Mouse (Mus musculus): ENCODE results near the gene Cog3.

Gene Cog3

DNA sequence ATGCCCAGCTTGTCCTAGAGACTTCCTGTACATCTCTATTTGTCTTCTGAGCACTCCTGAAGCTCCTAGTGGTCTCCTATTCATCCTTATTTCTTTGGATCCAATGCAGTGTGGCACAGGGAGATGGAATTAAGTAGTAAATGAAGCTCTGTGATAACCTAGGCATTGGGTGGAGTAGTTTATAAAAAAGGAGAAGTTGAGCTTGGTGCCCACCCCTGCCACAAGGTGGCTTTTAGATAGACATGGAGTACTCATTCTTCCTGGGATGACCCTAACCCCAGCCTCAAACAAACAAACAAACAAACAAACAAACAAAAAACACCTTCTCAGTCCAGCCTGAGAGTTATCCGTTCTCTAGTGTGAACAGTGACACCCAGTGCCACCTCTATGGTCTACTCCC lies 56.4 kb downstream of the Cog3 start:
- no peak for DNase-seq (ENCODE audit: low spot score)

DNA sequence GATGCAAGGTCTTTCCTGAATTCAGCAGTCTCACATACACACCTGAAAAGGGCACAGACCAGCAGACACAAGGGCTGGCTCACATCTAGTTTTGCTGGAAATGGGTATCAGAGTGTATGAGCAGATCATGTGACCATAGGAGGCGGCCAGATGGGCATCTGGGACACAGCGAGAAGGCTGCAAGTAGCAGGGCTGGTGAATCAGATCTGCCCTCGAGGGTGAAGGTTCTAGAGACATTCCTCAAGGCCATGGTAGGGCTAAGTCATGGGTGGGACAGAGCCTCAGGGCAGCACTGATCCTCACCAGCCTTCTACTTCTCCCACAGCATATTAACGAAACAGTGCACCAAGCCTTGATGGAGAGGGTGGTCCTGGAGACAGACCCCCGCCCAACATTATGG lies 58.2 kb downstream of the Cog3 start:
- no peak for DNase-seq (ENCODE audit: low spot score)

DNA sequence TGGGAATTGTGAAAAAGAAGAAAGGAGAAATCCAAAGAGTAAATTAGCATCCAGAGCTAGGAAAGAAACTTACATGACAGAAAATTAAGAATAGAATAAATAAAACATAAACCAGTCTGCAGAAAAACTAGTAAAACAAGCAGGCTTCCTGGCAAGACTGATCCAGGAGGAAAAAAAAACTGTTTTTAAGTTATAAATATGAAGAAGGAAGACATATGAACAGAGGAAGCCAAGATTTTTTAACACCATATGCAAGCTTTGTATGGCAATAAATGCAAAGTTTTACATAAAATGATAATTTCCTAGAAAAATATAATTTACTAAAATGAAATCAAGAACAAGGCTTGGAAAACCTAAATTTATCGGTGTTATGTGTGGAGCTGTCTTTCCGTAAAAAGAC lies 63.9 kb downstream of the Cog3 start:
- no peak for DNase-seq (ENCODE audit: low spot score)

DNA sequence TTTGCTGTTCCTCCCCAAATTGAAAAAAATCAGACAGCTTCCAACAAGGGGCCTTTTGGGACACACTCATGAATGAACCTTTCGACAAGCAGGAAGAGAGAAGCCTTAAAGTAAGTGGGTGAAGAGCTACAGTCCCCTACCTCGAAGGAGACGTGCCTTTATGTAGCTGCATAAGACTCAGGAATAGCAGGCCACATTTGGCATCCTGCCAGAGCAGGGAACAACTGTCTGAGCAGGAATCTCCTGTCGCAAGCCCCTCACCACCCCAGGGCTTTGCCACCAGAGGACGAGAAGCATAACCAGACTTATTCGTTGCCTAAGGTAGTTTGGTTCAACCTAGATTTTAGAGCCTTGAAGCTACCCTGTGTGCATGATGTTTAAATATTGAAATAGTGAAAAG lies 78.0 kb downstream of the Cog3 start:
- no peak for DNase-seq (ENCODE audit: low spot score)

DNA sequence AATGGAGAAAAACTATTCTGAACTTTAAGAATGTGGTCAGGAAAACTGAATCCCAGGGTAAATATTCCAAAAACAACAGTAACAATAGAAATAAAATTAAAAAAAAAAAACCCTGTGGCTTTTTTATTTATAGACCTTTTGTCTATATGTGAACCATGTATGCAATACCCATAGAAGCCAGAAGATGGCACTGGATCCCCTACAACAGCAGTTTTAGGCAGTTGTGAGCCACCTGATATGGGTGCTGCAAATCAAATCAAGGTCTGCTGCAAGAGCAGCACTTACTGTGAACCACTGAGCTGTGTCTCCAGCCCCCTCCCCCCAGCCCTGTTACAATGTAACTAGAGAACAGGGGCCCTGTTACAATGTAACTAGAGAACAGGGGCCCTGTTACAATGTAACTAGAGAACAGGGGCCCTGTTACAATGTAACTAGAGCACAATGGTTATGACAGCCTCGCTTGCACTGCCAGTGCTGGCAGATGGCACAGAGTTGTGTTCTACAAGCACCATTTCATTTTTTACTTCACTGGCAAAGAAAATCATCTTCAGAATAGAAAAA lies 85.2 kb downstream of the Cog3 start:
- DNase-seq (ENCODE audit: low spot score): peak; percentile 23

DNA sequence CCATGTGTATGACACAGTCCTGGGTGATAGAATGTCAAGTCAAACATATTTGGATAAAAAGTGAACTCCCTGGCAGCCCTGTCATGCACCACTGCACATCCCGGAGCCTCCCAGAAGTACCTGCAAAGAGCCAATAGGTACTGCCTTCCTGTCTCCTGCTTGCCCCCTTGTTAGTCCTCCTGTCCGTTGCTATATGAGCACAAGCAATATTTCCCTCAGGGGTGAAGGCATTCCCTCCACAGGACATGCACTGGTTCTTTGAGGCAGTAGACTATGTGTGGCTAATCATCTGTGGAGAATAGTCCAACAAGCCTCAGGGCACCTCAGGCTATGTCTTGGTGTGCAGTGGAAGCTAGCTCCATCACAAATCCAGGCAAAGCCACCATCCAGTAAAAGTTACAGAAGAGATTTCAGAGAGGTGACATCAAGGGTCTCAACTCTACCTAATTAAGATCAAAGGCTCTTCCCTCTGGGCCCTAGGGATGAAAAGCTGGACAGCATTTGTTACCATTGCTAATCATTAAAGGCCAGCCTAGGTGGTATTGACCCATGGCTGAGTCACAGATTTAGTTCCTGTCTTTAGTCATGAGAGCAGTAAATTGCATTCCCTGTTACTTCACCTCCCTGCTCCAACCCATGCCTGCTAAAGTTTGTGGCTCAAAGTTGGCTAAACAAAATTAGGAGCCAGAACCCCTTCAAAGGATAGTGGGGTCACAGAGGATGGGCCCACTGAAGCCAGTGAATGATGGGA lies 88.7 kb downstream of the Cog3 start:
- DNase-seq (ENCODE audit: low spot score): no peak

DNA sequence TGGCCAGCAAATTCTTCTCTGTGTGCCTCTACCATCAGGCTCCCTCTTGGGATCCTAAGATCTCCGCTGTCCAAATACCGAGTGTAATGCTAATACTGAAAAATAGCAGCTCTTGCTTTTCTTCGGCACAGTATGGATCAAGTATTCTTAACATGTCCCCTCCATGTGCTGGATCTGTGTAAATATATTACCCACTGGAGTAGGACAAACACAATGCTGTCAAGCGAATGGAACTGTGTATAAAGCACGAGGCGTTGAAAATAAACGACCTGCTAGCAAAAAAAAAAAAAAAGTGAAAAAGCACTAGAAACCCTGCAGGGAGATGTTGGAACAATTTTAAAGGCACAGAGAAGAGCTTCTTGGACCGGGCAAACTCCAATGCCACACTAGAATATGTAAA lies 92.8 kb downstream of the Cog3 start:
- no peak for DNase-seq (ENCODE audit: low spot score)

DNA sequence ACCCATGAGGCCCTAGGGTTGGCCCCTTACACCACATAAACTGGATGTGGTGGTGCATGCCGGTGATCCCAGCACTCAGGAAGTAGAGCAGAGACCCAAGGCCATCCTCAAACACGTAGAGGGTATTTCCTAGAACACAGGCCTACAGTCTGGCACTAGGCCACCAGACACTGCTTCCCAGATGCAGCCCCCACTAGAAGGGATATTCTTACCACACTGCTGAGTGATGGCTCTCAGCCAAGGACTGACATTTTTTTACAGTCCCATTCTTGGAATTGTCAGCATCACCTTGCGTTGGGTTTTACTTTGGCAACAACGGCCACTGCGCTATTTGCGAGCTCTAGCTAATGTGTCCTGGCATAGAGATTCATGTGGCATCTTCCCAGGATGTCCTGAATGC lies 93.4 kb downstream of the Cog3 start:
- no peak for DNase-seq (ENCODE audit: low spot score)

Data from testis, postnatal 14 days (tissue).